Mouse (Mus musculus): Measurements from ENCODE around the gene Clec4b1.
"Not testable (repeated sequence)": the region's sequence is repeated elsewhere in the genome, so short reads cannot be mapped to it uniquely, and the experiment has no call there.

Clec4b1 gene

GRCm38 (mm10) chr6:123049742-123050372 is at the start of gene Clec4b1:
TSS of gene Clec4b1 (plus strand) at chr6:123049962.
- DNase-seq (ENCODE audit: low spot score in 2 of 2): no peak

GRCm38 (mm10) chr6:123004696-123005095 is 45.1 kb upstream of the Clec4b1 start:
- DNase-seq (ENCODE audit: low spot score in 2 of 2): not testable (repeated sequence)

- DNase-seq (ENCODE audit: low spot score in 2 of 2): no peak
Observed at GRCm38 (mm10) chr6:123005591-123005990, 44.2 kb upstream of the Clec4b1 start.

DNA sequence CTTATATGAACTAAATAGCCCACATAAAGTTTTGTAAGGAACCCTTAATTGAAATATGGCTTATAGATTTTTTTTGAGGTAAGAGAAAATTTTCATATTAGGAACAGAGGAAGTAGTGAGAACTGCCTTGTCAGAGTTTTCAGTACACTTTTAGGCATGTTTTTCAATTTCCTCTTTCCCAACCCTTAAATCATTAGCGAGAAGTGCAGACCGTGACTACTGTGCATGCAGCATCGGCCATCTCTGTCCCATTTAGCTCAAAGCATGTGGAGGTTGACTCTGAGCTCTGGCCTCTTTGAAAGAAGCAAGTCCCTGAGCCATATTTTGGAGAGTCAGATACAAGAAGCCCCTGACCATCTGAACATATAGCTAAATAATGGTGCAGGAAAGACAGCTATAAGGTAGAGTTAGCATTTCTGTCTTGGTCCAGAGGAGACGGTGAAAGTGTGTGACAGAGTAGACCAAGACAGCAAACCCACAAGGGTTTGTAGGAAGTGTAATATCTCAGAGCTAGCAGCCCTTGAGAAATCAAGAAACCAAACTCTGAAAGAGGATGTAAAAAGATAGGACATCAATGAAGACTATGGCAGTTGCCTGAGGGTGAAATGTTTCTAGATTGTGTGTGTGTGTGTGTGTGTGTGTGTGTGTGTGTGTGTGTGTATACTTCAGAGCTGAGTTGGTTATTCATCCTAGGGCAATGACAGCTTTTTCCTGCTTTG is 45.5 kb downstream of the Clec4b1 start:
- no peak for DNase-seq (ENCODE audit: low spot score in 2 of 2)

DNA sequence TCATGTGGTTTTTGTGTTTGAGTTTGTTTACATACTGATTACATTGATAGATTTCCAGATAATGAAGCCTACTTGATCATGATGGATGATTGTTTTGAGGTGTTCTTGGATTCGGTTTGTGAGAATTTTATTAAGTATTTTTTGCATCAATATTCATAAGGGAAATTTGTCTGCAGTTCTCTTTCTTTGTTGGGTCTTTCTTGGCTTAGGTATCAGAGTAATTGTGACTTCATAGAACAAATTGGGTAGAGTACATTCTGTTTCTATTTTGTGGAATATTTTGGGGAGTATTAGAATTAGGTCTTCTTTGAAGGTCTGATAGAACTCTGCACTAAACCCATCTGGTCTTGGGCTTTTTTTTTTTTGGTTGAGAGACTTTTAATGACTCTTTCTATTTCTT is 56.4 kb downstream of the Clec4b1 start, which contains the start of gene Clec4a2:
TSS of gene Clec4a2 (plus strand) at position 301 of the 400 bp plus-strand sequence.
- not testable (repeated sequence) for DNase-seq (ENCODE audit: low spot score in 2 of 2)
